Mouse (Mus musculus) thymus, postnatal 14 days (tissue): ENCODE data around the gene Pglyrp2.

ENCODE experiments used
- DNase-seq: peaks from one replicate; pipeline ENCODE4 v3.0.0; 2021

The Pglyrp2 gene

GRCm38 (mm10) chr17:32424034-32424433 is at the start of gene Pglyrp2:
Pglyrp2 (minus strand) TSS chr17:32424167.
- DNase-seq = peak; percentile 89

- no peak for DNase-seq
These were observed 48.2 kb upstream of the Pglyrp2 start for GRCm38 (mm10) chr17:32472176-32472575.

GRCm38 (mm10) chr17:32470795-32471194 is 46.8 kb upstream of the Pglyrp2 start:
- DNase-seq = no peak

- no peak for DNase-seq
These were observed 44.5 kb upstream of the Pglyrp2 start for GRCm38 (mm10) chr17:32468494-32468893.

GRCm38 (mm10) chr17:32454997-32455396 is 31.0 kb upstream of the Pglyrp2 start:
- no peak for DNase-seq

- DNase-seq = no peak
These were observed 30.2 kb upstream of the Pglyrp2 start for GRCm38 (mm10) chr17:32454188-32454587.

- peak; percentile 64 for DNase-seq
These were observed 28.5 kb upstream of the Pglyrp2 start, which contains the start of gene Cyp4f39 for GRCm38 (mm10) chr17:32452482-32452881. Cyp4f39 (plus strand) TSS chr17:32452723.

GRCm38 (mm10) chr17:32450844-32451537 is 27.0 kb upstream of the Pglyrp2 start:
- DNase-seq = no peak

GRCm38 (mm10) chr17:32449042-32449441 is 25.1 kb upstream of the Pglyrp2 start:
- DNase-seq = no peak

- DNase-seq = no peak
These were observed 23.2 kb upstream of the Pglyrp2 start for GRCm38 (mm10) chr17:32447195-32447594.

GRCm38 (mm10) chr17:32445016-32445415 is 21.0 kb upstream of the Pglyrp2 start:
- no peak for DNase-seq

- no peak for DNase-seq
These were observed 19.3 kb upstream of the Pglyrp2 start for GRCm38 (mm10) chr17:32443245-32443644.

GRCm38 (mm10) chr17:32437106-32437505 is 13.1 kb upstream of the Pglyrp2 start:
- DNase-seq = no peak

GRCm38 (mm10) chr17:32435151-32435550 is 11.2 kb upstream of the Pglyrp2 start:
- no peak for DNase-seq

GRCm38 (mm10) chr17:32434324-32434723 is 10.4 kb upstream of the Pglyrp2 start:
- DNase-seq = no peak

- DNase-seq = peak; percentile 47
These were observed 8.0 kb upstream of the Pglyrp2 start for GRCm38 (mm10) chr17:32431972-32432371.

GRCm38 (mm10) chr17:32426610-32427009 is 2.6 kb upstream of the Pglyrp2 start:
- no peak for DNase-seq

- DNase-seq = no peak
These were observed 3.2 kb downstream of the Pglyrp2 start for GRCm38 (mm10) chr17:32420781-32421180.

- DNase-seq = no peak
These were observed 4.0 kb downstream of the Pglyrp2 start for GRCm38 (mm10) chr17:32419989-32420388.

GRCm38 (mm10) chr17:32416771-32417170 is 7.2 kb downstream of the Pglyrp2 start:
- no peak for DNase-seq

GRCm38 (mm10) chr17:32415417-32416020 is 8.4 kb downstream of the Pglyrp2 start:
- no peak for DNase-seq

- DNase-seq = no peak
These were observed 12.1 kb downstream of the Pglyrp2 start for GRCm38 (mm10) chr17:32411898-32412297.

- peak; percentile 88 for DNase-seq
These were observed 20.6 kb downstream of the Pglyrp2 start, which contains the start of gene Rasal3 for GRCm38 (mm10) chr17:32403417-32403816. Rasal3 (minus strand) TSS chr17:32403583.

- peak; percentile 90 for DNase-seq
These were observed 21.2 kb downstream of the Pglyrp2 start for GRCm38 (mm10) chr17:32402779-32403157.
